Mouse (Mus musculus): ENCODE data around the gene Gm5157. TPM values are rescaled to one million over a fixed set of nuclear protein-coding genes. Genes with fewer than 3 reads are reported as not detected.
"Not testable (repeated sequence)": the region's sequence is repeated elsewhere in the genome, so short reads cannot be mapped to it uniquely, and the experiment has no call there.

Gm5157 gene
- not detected for total RNA-seq (2021)
- long read RNA-seq = 0 reads

DNA sequence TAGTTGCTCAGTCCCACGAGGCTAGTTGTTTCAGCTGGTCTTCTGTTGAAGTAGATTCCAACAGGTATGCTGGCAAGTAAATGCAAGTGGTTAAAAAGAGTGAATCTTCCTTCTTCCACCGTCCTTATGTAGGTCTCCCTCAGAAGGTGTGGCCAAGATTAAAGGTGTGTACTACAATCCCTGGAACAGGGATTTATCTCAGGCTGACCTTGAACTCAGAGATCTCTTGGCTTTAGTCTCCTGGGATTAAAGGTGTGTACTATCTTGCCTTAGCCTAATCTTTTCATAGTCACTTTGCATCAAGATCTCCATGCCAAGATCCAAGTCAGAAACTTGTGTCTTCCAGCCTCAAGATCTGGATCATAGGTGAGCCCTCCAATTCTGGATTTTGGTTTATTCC is at the start of gene Gm5157:
Gene Gm5157 (minus strand): TSS at position 101 of the 400 bp plus-strand sequence.
- not testable (repeated sequence) for DNase-seq (ENCODE audit: low spot score in 2 of 2)

DNA sequence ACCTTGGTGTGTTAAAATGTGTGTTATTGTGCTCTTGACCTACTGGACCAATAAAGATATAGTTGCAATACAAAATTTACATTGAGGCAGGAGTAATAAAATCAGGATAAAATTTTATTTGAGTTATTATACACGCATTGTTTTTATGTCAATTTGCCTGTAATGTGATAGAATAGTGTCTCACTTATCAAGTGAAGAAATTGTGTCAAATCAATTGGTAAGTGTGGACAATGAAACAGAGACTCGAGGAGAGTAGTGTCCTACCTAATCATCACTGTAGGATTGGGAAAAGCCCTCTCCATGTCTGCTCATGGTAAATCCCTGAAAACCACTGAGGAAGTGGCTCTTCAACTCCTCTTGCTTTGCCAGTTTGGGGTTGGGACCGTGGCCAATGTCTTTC is 28.3 kb downstream of the Gm5157 start, which contains the start of gene Vmn1r123:
Gene Vmn1r123 (plus strand): TSS at position 301 of the 400 bp plus-strand sequence.
- not testable (repeated sequence) for DNase-seq (ENCODE audit: low spot score in 2 of 2)

Other genes starting within 250 kb of the Gm5157 start
- not detected for gene Vmn1r119, start 178.0 kb downstream of the Gm5157 start, total RNA-seq (2021)
- not detected for gene Vmn1r120, start 136.6 kb downstream of the Gm5157 start, total RNA-seq (2021)
- gene Vmn1r121, start 91.9 kb downstream of the Gm5157 start, total RNA-seq (2021) = not detected
- not detected for gene Vmn1r122, start 56.3 kb downstream of the Gm5157 start, total RNA-seq (2021)
- not detected for gene Vmn1r123, start 28.2 kb downstream of the Gm5157 start, total RNA-seq (2021)
- not detected for gene Vmn1r124, start 70.2 kb upstream of the Gm5157 start, total RNA-seq (2021)
- gene Vmn1r125, start 81.8 kb upstream of the Gm5157 start, total RNA-seq (2021) = not detected
- gene Vmn1r126, start 111.0 kb upstream of the Gm5157 start, total RNA-seq (2021) = not detected
- not detected for gene Vmn1r127, start 129.4 kb upstream of the Gm5157 start, total RNA-seq (2021)
- gene Vmn1r128, start 158.9 kb upstream of the Gm5157 start, total RNA-seq (2021) = not detected
- not detected for gene Vmn1r129, start 170.9 kb upstream of the Gm5157 start, total RNA-seq (2021)
- gene Gm6882, start 242.3 kb upstream of the Gm5157 start, total RNA-seq (2021) = not detected

Data from layer of hippocampus, postnatal 10 days (tissue).